Mouse (Mus musculus): ENCODE results near the gene 4930556J24Rik. TPM values are rescaled to one million over a fixed set of nuclear protein-coding genes. Genes with fewer than 3 reads are reported as not detected.
"Not testable (repeated sequence)": the region's sequence is repeated elsewhere in the genome, so short reads cannot be mapped to it uniquely, and the experiment has no call there.

The 4930556J24Rik gene
- total RNA-seq, 1 experiment from 2014 or later: not detected

GRCm38 (mm10) chr11:3931511-3932211, 44.9 kb downstream of the 4930556J24Rik start, which contains the start of gene Tcn2:
Gene Tcn2, minus strand, starts transcription at chr11:3932159.
- peak; percentile 79 for ATAC-seq (replicated peaks; ENCODE audit: insufficient number of reproducible peaks, low FRiP score, low TSS enrichment, poor library complexity, severe bottlenecking)

GRCm38 (mm10) chr11:3930931-3931330, 45.6 kb downstream of the 4930556J24Rik start:
- ATAC-seq (replicated peaks; ENCODE audit: insufficient number of reproducible peaks, low FRiP score, low TSS enrichment, poor library complexity, severe bottlenecking): no peak

- peak; percentile 67 for ATAC-seq (replicated peaks; ENCODE audit: insufficient number of reproducible peaks, low FRiP score, low TSS enrichment, poor library complexity, severe bottlenecking)
Measured at GRCm38 (mm10) chr11:3930019-3930418, 46.6 kb downstream of the 4930556J24Rik start.

- no peak for ATAC-seq (replicated peaks; ENCODE audit: insufficient number of reproducible peaks, low FRiP score, low TSS enrichment, poor library complexity, severe bottlenecking)
Measured at GRCm38 (mm10) chr11:3925916-3926315, 50.7 kb downstream of the 4930556J24Rik start.

GRCm38 (mm10) chr11:3922731-3923130, 53.8 kb downstream of the 4930556J24Rik start:
- no peak for ATAC-seq (replicated peaks; ENCODE audit: insufficient number of reproducible peaks, low FRiP score, low TSS enrichment, poor library complexity, severe bottlenecking)

GRCm38 (mm10) chr11:3922115-3922514, 54.5 kb downstream of the 4930556J24Rik start:
- no peak for ATAC-seq (replicated peaks; ENCODE audit: insufficient number of reproducible peaks, low FRiP score, low TSS enrichment, poor library complexity, severe bottlenecking)

- ATAC-seq (replicated peaks; ENCODE audit: insufficient number of reproducible peaks, low FRiP score, low TSS enrichment, poor library complexity, severe bottlenecking): peak; percentile 48; the same call in 1 of the 2 replicates
Measured at GRCm38 (mm10) chr11:3921281-3921850, 55.2 kb downstream of the 4930556J24Rik start.

GRCm38 (mm10) chr11:3920476-3920875, 56.1 kb downstream of the 4930556J24Rik start:
- no peak for ATAC-seq (replicated peaks; ENCODE audit: insufficient number of reproducible peaks, low FRiP score, low TSS enrichment, poor library complexity, severe bottlenecking)

GRCm38 (mm10) chr11:3918738-3919137, 57.8 kb downstream of the 4930556J24Rik start:
- no peak for ATAC-seq (replicated peaks; ENCODE audit: insufficient number of reproducible peaks, low FRiP score, low TSS enrichment, poor library complexity, severe bottlenecking)

GRCm38 (mm10) chr11:3914109-3914840, 62.3 kb downstream of the 4930556J24Rik start, which contains the start of gene Slc35e4:
Gene Slc35e4, minus strand, starts transcription at chr11:3914664.
- ATAC-seq (replicated peaks; ENCODE audit: insufficient number of reproducible peaks, low FRiP score, low TSS enrichment, poor library complexity, severe bottlenecking): peak; percentile 51

- peak; percentile 48 for ATAC-seq (replicated peaks; ENCODE audit: insufficient number of reproducible peaks, low FRiP score, low TSS enrichment, poor library complexity, severe bottlenecking)
Measured at GRCm38 (mm10) chr11:3913316-3914108, 63.1 kb downstream of the 4930556J24Rik start.

- ATAC-seq (replicated peaks; ENCODE audit: insufficient number of reproducible peaks, low FRiP score, low TSS enrichment, poor library complexity, severe bottlenecking): no peak
Measured at GRCm38 (mm10) chr11:3912875-3913271, 63.7 kb downstream of the 4930556J24Rik start.

- no peak for ATAC-seq (replicated peaks; ENCODE audit: insufficient number of reproducible peaks, low FRiP score, low TSS enrichment, poor library complexity, severe bottlenecking)
Measured at GRCm38 (mm10) chr11:3912100-3912874, 64.3 kb downstream of the 4930556J24Rik start.

- not testable (repeated sequence) for ATAC-seq (replicated peaks; ENCODE audit: insufficient number of reproducible peaks, low FRiP score, low TSS enrichment, poor library complexity, severe bottlenecking)
Measured at GRCm38 (mm10) chr11:3911440-3911839, 65.1 kb downstream of the 4930556J24Rik start.

- no peak for ATAC-seq (replicated peaks; ENCODE audit: insufficient number of reproducible peaks, low FRiP score, low TSS enrichment, poor library complexity, severe bottlenecking)
Measured at GRCm38 (mm10) chr11:3910513-3911310, 65.9 kb downstream of the 4930556J24Rik start.

- ATAC-seq (replicated peaks; ENCODE audit: insufficient number of reproducible peaks, low FRiP score, low TSS enrichment, poor library complexity, severe bottlenecking): no peak
Measured at GRCm38 (mm10) chr11:3909236-3909635, 67.3 kb downstream of the 4930556J24Rik start.

GRCm38 (mm10) chr11:3905446-3905845, 71.1 kb downstream of the 4930556J24Rik start:
- no peak for ATAC-seq (replicated peaks; ENCODE audit: insufficient number of reproducible peaks, low FRiP score, low TSS enrichment, poor library complexity, severe bottlenecking)

Measured in monocyte, adult 5-6 weeks (primary cell).